Mouse (Mus musculus): ENCODE data around the gene Anapc16. TPM values are rescaled to one million over a fixed set of nuclear protein-coding genes. Genes with fewer than 3 reads are reported as not detected.

The Anapc16 gene
- total RNA-seq, 2 experiments from 2014 or later: 36.2 to 46.2 TPM

DNA sequence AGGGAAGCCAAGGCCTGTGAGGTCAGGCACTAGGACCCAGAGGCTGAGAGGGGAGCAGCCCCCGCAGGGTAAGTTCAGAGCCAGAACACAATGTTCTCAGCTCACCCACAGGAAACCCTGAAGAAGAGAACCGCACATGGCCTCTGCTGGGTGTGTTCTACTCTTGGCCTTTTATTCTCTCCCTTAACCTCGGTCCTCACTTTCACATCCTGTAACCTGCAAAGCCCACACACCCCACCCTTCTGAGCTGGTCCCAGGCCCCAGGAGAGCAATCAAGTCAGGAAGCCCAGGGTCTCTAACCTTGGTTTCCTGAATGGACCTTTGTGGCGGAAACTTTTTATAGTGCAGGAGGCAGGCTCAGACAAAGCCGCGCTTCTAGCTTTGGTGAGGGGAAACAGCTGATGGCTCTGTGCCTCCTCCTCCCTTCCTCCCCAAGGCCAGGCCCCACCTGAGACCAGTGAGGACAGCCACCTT, 28.7 kb downstream of the Anapc16 start:
- peak; percentile 65 for ATAC-seq (replicated peaks; ENCODE audit: poor library complexity, severe bottlenecking)

DNA sequence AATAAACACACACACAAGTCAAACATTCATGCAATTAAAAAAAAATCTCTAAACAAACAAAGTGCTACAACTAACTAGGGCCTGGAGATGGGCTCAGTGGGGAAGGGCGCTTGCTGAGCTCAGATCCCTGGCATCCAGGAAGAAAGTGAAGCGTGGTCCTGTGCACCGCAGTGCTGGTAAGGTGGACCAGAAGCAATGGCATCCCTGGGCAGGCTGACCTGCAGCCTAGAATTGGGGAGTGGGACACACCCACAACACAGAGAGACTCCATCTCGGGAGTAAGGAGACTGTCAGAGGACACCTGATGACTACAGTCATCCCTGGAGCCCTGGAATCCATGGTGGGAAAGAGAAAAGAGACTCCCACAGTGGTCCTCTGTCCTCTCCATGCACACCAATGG, 29.5 kb downstream of the Anapc16 start:
- ATAC-seq (replicated peaks; ENCODE audit: poor library complexity, severe bottlenecking): no peak

DNA sequence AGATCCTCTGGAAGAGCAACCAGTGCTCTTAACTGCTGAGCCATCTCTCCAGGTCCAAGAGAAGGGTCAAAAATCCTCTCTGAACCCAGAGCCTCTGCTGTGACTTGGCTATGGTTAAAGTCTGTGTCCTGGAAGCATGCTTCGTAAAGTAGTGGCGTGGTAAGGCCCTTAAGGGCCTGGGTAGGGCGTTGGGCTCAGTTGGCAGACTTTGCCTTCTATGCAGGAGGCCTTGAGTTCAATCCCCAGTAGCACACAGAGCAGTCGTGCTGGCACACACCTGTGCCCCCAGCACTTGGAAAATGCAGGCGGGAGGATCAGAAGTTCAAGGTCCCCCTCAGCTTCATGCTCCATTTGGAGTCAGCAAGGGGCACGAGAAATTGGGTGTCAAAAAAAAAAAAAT, 29.9 kb downstream of the Anapc16 start:
- ATAC-seq (replicated peaks; ENCODE audit: poor library complexity, severe bottlenecking): no peak

- no peak for ATAC-seq (replicated peaks; ENCODE audit: poor library complexity, severe bottlenecking)
Measured at GRCm38 (mm10) chr10:59972534-59972933, 30.4 kb downstream of the Anapc16 start.

GRCm38 (mm10) chr10:59971813-59972212, 31.1 kb downstream of the Anapc16 start:
- ATAC-seq (replicated peaks; ENCODE audit: poor library complexity, severe bottlenecking): no peak

- no peak for ATAC-seq (replicated peaks; ENCODE audit: poor library complexity, severe bottlenecking)
Measured at GRCm38 (mm10) chr10:59970450-59971062, 32.4 kb downstream of the Anapc16 start.

DNA sequence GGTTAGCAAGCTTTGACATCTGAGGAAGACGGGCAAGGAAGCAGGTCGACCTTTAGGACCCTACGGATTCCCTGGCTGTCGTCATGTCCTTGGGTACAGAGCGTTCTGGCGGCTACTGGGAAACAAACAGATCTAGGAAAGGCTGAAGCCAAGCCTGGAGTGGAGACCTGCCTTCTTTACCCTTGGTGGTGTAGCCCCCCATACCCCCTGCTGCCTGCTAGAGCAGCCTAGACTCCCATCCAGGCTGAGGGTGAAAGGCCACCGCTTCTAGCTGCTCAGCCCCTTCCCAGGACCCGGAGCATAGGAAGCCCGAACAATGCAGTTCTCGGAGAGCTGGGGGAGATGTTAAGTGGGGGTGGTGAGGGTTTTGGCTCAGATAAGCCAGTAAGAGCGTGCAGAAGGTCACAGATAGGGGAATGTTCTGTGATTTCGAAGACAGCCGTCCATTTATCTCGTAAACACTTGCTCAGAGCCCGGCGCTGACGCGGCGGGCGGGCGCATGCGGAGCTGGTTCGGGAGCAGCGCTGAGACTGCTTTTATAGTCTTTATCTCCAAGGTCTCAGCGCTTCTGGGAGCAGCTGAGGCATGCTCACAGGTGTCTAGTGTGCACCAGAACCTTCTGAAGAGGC, 33.0 kb downstream of the Anapc16 start:
- peak; percentile 25 for ATAC-seq (replicated peaks; ENCODE audit: poor library complexity, severe bottlenecking)

GRCm38 (mm10) chr10:59967309-59967942, 35.5 kb downstream of the Anapc16 start:
- peak; percentile 92 for ATAC-seq (replicated peaks; ENCODE audit: poor library complexity, severe bottlenecking)

DNA sequence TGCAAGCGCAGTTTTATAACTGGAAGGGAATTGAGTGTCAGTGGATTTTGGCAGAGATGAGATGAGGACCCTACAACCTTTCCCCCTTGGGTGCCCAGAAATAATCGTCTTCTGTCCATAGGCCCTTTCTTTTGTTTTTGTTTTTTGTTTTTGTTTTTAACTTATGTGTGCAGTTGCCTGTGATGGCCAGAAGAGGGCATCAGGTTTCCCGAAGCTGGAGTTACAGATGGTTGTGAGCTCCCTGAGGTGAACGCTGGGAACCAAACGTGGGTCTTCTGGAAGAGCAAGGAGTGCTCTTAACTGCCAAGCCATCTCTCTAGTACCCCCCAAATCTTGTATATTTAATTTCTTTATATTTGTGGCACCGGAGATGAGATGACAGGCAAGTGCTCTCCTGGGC, 36.2 kb downstream of the Anapc16 start:
- ATAC-seq (replicated peaks; ENCODE audit: poor library complexity, severe bottlenecking): no peak

- no peak for ATAC-seq (replicated peaks; ENCODE audit: poor library complexity, severe bottlenecking)
Measured at GRCm38 (mm10) chr10:59965788-59966187, 37.1 kb downstream of the Anapc16 start.

DNA sequence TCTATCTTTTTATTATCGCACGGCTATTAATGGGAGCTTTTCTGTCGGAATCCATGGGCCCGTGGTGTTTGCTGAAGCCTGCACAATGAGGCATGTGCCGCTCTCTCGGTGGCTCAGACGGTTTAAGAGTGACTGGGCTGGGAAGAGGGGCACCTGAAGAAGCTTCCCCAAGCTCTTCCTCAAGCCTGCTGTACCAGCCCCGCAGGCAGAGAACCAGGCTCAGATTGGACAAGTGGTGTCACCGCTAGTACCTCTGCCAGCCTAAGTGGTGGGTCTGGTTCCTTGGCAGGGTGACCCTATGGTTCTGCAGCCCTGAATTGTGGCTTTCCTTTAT, 37.6 kb downstream of the Anapc16 start:
- ATAC-seq (replicated peaks; ENCODE audit: poor library complexity, severe bottlenecking): no peak

- ATAC-seq (replicated peaks; ENCODE audit: poor library complexity, severe bottlenecking): no peak
Measured at GRCm38 (mm10) chr10:59964504-59965361, 38.2 kb downstream of the Anapc16 start.

DNA sequence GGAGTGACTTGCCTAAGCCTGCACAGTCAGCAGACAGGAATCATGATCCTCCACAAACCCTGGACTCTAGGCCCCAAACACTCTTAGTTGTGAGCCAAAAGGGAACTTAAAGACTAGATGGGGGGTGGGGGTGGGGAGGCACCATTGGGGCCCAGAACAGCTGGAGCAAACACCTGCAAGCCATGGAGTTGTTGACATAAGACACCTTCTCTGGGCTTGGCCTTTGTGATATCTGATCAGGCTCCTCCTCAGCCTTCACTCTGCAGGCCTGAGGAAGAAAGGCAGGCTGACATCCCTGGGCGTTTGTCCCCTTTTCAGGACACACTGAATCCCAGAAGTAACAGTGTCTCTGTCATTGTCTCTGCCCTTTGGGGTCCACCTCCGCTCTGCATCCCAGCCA, 39.3 kb downstream of the Anapc16 start:
- ATAC-seq (replicated peaks; ENCODE audit: poor library complexity, severe bottlenecking): no peak

DNA sequence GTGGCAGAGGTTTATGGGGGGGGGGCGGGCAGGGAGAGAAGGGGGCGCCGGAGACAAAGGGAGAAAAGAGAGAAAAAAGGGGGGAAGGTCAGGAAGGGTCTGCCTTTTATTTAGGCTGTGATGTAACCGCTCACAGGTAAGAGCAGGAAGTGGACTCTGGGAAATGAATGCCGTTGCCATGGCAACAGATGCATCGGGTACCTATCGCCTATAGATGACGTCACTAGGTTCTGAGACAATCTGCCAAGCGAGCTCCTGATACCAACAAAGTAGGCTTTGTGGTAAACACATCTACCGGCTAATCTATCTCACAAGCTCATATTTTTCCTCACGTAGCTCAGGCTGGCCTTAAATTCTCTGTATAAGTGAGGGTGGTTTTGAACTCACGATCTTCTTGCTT, 43.4 kb downstream of the Anapc16 start:
- no peak for ATAC-seq (replicated peaks; ENCODE audit: poor library complexity, severe bottlenecking)

DNA sequence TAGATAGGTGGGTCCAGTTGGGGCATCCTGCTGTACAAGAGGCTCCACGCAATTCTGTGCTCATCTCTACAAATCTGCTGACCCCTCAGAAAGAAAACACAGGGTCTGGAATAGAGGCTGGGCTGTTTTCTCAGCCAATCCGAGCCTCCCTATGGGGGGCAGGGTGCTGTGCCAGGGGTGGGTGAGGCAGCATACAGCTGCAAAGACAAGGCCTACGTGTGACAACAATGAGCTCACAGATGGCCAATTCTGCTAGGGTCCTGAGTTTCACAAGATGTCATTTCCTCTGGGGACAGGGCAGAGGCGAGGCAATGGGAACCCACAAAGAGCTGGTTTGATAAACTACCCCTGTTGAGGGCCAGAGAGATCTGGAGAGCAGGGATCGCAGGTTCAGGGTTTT, 44.5 kb downstream of the Anapc16 start:
- ATAC-seq (replicated peaks; ENCODE audit: poor library complexity, severe bottlenecking): peak; percentile 79

DNA sequence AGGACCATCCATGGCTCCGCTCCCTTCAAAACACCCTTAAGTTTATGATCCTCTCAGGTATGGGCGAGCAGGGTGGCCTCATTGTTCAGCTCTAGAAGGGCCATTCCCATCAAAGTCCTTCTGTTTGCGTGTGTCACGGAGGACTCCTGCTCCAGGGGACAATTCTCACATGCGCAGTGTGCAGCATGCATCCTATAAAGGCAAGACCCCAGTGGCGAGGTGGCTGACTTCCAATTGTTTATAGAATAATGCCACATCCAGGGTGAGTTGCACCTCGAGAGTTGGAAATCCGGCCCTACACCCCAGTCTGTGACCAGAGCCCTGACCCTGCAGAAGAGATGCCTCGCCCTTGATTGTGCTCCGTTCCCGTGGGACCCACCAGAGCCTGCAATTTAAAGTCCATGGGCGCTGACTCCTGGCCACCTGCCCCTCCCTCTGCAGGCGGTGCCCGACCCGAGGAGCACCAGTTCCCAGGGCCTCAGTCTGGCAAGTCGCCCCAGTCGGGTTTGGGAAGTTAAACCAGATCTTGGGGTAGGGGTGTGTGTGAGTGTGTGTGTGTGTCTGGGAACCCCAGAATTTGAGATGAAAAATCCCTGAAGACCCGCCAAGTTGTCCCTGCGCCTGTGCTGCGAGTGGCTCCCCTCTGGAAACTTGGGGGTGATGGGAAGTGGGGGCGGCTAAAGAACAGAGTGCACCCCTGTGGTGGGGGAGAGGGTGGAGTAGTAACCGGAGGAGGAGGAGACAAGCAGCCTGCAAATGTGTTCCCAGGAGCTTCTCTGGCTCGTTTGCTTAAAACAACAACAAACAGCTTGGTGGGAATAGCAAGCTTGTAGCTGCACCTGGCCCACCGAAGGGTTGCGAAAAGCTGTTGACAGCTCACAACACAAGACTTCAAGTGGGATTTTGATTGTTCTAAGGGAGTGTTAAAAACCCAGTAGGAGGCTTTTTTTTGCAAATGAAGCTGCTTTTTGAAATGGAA, 45.5 kb downstream of the Anapc16 start:
- no peak for ATAC-seq (replicated peaks; ENCODE audit: poor library complexity, severe bottlenecking)

- no peak for ATAC-seq (replicated peaks; ENCODE audit: poor library complexity, severe bottlenecking)
Measured at GRCm38 (mm10) chr10:59956681-59957080, 46.3 kb downstream of the Anapc16 start.

DNA sequence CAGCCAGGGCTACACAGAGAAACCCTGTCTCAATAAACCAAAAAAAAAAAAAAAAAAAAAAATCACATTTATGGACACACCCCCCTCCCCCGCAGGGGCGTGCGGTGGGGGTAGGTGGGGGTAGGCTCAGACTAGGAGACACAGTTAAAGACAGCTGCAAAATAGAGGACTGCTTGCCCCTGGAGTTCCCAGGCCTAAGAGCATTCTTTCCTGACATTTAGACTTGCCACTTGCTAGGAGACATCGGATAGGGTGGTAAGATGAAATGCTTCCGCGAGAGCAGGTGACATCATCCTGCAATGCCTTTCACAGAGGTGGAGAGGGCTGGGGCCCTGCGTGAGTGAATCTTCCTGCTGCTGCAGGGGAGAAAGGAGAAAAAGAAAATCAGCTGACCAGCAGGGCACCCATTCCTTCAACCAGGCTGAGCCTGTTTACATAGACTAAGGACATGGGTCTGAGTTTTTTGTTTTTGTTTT, 49.3 kb downstream of the Anapc16 start:
- ATAC-seq (replicated peaks; ENCODE audit: poor library complexity, severe bottlenecking): no peak

DNA sequence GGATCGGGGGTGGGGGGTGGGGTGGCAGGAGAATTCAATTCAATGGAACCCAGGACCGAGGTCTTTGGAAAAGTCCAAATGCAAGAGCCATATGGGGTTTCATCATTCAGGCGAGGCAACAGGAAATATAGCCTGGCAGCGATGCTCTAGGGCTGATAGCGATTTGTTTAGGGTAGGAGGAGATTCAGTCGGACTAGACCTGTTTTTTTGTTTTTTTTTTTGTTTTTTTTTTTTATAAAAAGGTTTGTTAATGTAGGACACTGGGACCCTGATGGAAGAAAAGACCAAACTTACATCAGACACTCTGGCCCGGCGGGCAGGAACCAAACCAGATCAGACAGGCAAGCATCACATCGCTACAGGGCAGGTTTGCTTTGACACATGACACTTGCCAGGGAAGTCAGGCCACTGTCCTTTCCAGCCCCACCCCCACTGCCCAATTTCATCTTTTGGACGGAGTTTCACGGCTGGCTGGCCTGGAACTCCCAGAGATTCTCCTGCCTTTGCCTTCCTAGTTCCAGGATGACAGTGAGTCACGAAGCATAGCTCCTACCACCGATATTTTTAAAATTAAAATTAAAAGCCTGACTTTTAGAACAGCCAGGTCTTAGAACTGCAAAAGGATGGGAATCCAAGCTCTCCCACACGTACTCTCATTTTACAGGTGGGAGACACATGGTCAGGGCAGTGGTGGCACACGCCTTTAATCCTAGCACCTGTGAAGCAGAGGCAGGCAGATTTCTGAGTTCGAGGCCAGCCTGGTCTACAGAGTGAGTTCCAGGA, 50.0 kb downstream of the Anapc16 start:
- no peak for ATAC-seq (replicated peaks; ENCODE audit: poor library complexity, severe bottlenecking)
